Mouse (Mus musculus) heart, adult 2 months (tissue): ENCODE measurements around the gene Cerk. TPM values are rescaled to one million over a fixed set of nuclear protein-coding genes. Genes with fewer than 3 reads are reported as not detected.
"Not testable (repeated sequence)": the region's sequence is repeated elsewhere in the genome, so short reads cannot be mapped to it uniquely, and the experiment has no call there.

ENCODE experiments used
- DNase-seq, 2 experiments: peaks; one replicate each; pipeline ENCODE4 v3.0.0; 2021
- H3K27ac ChIP-seq: fragments of 200-600 bp; 2 replicates; pipeline ENCODE4 v1.8.1; 2022
- H3K27me3 ChIP-seq: fragments of 200-500 bp; 2 replicates; pipeline ENCODE4 v1.6.1; 2012; ENCODE audit warnings: mild to moderate bottlenecking, low read length, inconsistent platforms, mixed read lengths; ENCODE audit not compliant: control insufficient read depth, insufficient read depth
- H3K36me3 ChIP-seq: fragments of 200-500 bp; 2 replicates; pipeline ENCODE4 v1.6.1; 2012; ENCODE audit warnings: low read length, inconsistent platforms; ENCODE audit not compliant: control insufficient read depth, insufficient read depth
- H3K4me1 ChIP-seq: fragments of 200-500 bp; 2 replicates; pipeline ENCODE4 v1.6.1; 2011; ENCODE audit warnings: low read length; ENCODE audit not compliant: control insufficient read depth, insufficient read depth
- H3K4me3 ChIP-seq: fragments of 200-600 bp; 2 replicates; pipeline ENCODE4 v1.8.1; 2022
- H3K79me2 ChIP-seq: fragments of 200-500 bp; replicated peaks from 2 replicates; pipeline ENCODE4 v1.6.1; 2012; ENCODE audit warnings: mild to moderate bottlenecking, inconsistent platforms, low read length, moderate library complexity, mixed read lengths; ENCODE audit not compliant: control insufficient read depth, insufficient read depth
- H3K9ac ChIP-seq: fragments of 200-500 bp; 2 replicates; pipeline ENCODE4 v1.6.1; 2012; ENCODE audit warnings: low read depth, mild to moderate bottlenecking, control low read depth, inconsistent platforms, low read length, mixed read lengths
- CTCF ChIP-seq: fragments of 200-600 bp; IDR thresholded peaks from 2 replicates; pipeline ENCODE4 v1.8.1; 2022; ENCODE audit warnings: antibody characterized with exemption, mild to moderate bottlenecking, moderate library complexity
- EP300 ChIP-seq: fragments of 200-500 bp; IDR thresholded peaks from 2 replicates; pipeline ENCODE4 v1.6.1; 2011; ENCODE audit warnings: low read depth, low read length, control low read depth; ENCODE audit not compliant: insufficient read depth
- POLR2A ChIP-seq: fragments of 200-500 bp; IDR thresholded peaks from 2 replicates; pipeline ENCODE4 v1.6.1; 2011; ENCODE audit warnings: mild to moderate bottlenecking, low read depth, low read length, control low read depth; ENCODE audit not compliant: insufficient read depth
- WGBS: fragments of 180-500 bp; shearing (Covaris S2); methylation state at CpG from one replicate; pipeline ENCODE4 v1.1.7; 2018; 5-methylcytosine and 5-hydroxymethylcytosine counted together
- intact Hi-C: fragments of 180-260 bp; cut with DNase I; formaldehyde crosslinking; loops from one replicate; pipeline ENCODE4 v1.15.1; 2025
- polyA plus RNA-seq: library from polyadenylated mRNA; depleted of rRNA; stranded (reverse); fragments of >200 nt; gene quantifications from 2 replicates; pipeline ENCODE4 v1.2.3, GENCODE M21; 2012
- total RNA-seq, 2 experiments: library from RNA; stranded (reverse); gene quantifications; 2 replicates each; pipeline ENCODE4 v1.2.3; 2021

Gene Cerk
- total and polyA plus RNA-seq, 3 experiments: 26.0 to 33.5 (median 30.4) TPM

DNA sequence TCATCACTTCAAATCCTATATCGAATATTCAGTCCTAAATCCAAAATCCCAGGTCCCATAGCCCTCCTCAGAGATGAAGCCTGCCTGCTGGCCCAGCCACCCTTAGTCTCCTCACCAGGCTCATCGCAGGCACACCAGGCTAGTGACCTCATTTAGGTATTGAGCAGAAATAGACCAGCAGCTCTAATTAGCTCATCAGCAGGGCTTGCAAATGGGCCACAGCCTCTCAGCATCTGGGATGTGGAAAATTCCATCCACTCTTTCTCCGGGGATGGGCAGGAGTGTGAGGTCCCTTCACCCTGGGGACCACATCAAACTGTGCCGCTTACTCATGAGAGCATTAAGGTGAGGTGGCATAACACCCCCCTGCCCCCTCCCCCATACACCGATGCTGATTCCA lies 13.1 kb upstream of the Cerk start:
- Histone ChIP-seq H3K79me2 (no peaks in the 10 kb centered on the region), H3K4me1 (peaks cover 13% of the 10 kb centered on the region), H3K27me3 (no peaks in the 10 kb centered on the region), H3K9ac (no peak overlapping the region), H3K36me3 (no peaks in the 10 kb centered on the region), H3K4me3 (no peak overlapping the region), H3K27ac (no peak overlapping the region)
- 67% methylated on average over 5 of the region's 5 CpGs for WGBS
- intact Hi-C loops: no loop called here
- DNase-seq: no peak
- TF ChIP-seq EP300 (no peak), POLR2A (no peak), CTCF (no peak)

DNA sequence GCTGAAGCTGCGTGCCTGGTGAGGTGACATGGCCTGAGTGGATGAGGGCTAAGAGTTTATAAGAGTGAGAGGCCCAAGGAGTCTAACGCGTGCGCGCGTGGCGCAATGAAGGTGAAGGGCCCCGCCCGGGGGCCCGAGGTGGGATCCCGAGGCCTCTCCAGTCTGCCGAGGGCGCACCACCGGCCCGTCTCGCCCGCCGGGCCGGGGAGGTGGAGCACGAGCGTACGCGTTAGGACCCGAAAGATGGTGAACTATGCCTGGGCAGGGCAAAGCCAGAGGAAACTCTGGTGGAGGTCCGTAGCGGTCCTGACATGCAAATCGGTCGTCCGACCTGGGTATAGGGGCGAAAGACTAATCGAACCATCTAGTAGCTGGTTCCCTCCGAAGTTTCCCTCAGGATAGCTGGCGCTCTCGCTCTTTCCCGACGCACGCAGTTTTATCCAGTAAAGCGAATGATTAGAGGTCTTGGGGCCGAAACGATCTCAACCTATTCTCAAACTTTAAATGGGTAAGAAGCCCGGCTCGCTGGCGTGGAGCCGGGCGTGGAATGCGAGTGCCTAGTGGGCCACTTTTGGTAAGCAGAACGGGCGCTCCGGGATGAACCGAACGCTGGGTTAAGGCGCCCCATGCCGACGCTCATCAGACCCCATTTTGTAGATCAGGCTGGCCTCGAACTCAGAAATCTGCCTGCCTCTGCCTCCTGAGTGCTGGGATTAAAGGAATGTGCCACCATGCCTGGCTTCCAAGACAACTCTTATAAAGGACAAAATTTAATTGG lies 8.9 kb upstream of the Cerk start:
- intact Hi-C loops: not testable (repeated sequence)

DNA sequence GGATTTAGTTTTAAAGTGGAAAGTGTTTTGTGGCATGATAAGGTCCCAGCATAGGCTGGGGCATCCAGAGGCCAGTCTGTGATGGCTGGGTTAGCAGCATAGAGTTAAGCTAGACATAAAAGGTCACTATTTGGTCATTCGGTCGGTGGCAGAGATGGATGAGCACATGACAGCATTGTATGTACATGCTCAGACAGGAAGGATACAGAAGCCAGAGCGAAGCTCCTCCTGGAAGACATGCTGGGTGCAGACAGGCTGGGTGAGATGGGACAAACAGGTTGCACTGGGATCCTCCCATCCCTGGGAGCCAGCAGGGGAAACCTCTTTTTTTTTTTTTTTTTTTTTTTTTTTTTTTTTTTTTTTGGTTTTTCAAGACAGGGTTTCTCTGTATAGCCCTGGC lies 6.0 kb upstream of the Cerk start:
- Histone ChIP-seq H3K36me3 (no peaks in the 10 kb centered on the region), H3K27ac (no peak overlapping the region), H3K9ac (no peak overlapping the region), H3K4me3 (no peak overlapping the region), H3K27me3 (no peaks in the 10 kb centered on the region), H3K4me1 (peaks cover 15% of the 10 kb centered on the region), H3K79me2 (no peaks in the 10 kb centered on the region)
- WGBS: 39% methylated on average over 3 of the region's 3 CpGs
- TF ChIP-seq EP300 (no peak), CTCF (no peak), POLR2A (no peak)
- no peak for DNase-seq
- intact Hi-C loops: no loop called here

More for the DNA sequence above, 8.9 kb upstream of the Cerk start:
- not testable (repeated sequence) for H3K27me3 ChIP-seq, H3K4me1 ChIP-seq, H3K4me3 ChIP-seq, H3K36me3 ChIP-seq, H3K79me2 ChIP-seq, DNase-seq, H3K9ac ChIP-seq, H3K27ac ChIP-seq
- 70% methylated on average over 55 of the region's 55 CpGs for WGBS

DNA sequence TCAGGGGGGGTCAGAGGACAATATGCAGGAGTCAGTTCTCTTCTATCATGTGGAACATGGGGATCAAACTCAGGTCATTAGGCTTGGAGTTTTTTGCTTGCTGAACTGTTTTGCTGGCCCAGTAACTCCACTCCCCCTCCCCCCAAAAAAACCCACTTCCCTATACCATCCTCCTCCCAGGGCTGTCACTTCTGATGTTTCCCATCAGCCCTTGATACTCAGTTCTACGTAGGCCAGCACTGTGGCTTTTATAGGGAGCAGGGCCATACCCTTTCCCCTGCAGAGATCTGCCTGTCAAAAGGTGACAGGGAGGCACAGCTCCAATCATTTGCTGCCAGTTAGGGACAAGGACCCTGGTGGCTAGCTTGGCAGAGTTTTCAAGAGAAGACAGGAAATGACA lies 5.6 kb upstream of the Cerk start:
- intact Hi-C loops: no loop called here
- Histone ChIP-seq H3K9ac (no peak overlapping the region), H3K27ac (no peak overlapping the region), H3K27me3 (no peaks in the 10 kb centered on the region), H3K79me2 (no peaks in the 10 kb centered on the region), H3K4me3 (no peak overlapping the region), H3K36me3 (no peaks in the 10 kb centered on the region), H3K4me1 (peaks cover 20% of the 10 kb centered on the region)
- no peak for TF ChIP-seq CTCF
- TF ChIP-seq EP300: no peak
- no peak for TF ChIP-seq POLR2A
- no peak for DNase-seq
- WGBS: 70% methylated on average over 1 of the region's 1 CpGs

DNA sequence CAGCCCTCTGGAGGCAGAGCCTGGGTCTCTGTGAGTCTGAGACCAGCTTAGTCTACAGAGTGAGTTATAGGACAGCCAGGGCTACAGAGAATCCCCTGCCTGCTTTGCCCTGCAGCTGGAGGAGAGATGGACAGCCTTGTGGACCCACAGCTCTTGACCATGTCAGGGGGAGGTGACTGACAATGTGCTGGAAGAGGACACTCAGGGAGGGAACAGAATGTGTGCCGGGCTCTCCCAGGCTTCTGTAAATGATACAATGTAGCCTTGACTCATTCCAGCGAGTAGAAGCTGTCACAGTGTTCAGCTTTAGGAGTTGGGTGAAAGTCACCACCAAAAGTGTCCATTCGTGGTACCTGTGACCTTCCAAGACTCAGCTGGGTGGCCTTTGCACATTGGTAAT lies 4.4 kb upstream of the Cerk start:
- 89% methylated on average over 3 of the region's 3 CpGs for WGBS
- intact Hi-C loops: no loop called here

DNA sequence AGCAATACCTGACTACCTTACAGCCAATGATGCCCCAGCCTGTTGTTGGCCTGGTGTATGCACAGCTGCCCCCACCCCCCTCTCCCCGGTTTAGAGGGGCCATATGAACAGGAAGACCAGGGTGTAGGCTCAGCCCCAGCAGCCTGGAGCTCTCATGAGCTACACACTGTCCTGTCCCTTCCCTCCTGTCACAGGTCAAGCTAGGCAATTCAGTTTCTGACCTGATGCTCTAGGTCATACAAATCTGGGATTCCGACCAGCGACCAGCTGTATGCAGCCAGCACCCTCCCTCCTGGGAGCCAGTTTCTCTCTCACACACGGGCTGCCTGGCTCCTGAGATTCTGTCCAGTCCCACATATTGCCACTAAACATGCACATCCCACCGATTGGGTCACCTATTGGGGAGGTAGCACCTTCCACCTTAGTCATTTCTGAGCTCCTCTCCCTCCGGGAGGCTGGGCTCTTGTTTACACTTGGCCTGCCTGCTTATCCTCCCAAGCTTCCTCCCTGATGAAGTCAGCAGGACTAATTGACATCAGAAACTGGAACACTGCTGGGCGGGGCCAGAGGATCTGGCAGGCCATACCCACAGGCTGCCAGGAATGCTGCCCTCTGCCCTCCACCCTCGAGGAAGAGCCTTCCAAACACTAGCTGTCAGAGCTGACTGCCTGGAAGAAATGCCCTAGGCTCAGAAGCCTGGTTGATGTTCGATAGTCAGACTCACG lies 3.0 kb upstream of the Cerk start:
- Histone ChIP-seq H3K4me1 (peaks cover 27% of the 10 kb centered on the region), H3K4me3 (no peak overlapping the region; the same call in 1 of the 2 replicates), H3K79me2 (no peaks in the 10 kb centered on the region), H3K36me3 (no peaks in the 10 kb centered on the region), H3K27ac (peak overlapping the region; percentile 94), H3K9ac (peak overlapping the region; percentile 44), H3K27me3 (no peaks in the 10 kb centered on the region)
- intact Hi-C loops: loop anchor here (2.0 kb wide), 2 partner anchors 18 to 40 kb away; no protein-coding TSS in a partner anchor
- TF ChIP-seq EP300 (peak; percentile 63), CTCF (0 out of 2 replicates have a peak, but pooled peaks have one; percentile 11), POLR2A (peak; percentile 66)
- peak; percentile 88 to 92 for DNase-seq
- WGBS: 11% methylated on average over 10 of the region's 10 CpGs

More for the DNA sequence above, 4.4 kb upstream of the Cerk start:
- TF ChIP-seq EP300 (no peak), CTCF (no peak)
- H3K79me2 ChIP-seq: no peaks in the 10 kb centered on the region
- no peak overlapping the region; the same call in 1 of the 2 replicates for H3K27ac ChIP-seq
- no peak overlapping the region for H3K4me3 ChIP-seq
- DNase-seq: no peak
- H3K36me3 ChIP-seq: no peaks in the 10 kb centered on the region
- H3K4me1 ChIP-seq: peaks cover 23% of the 10 kb centered on the region
- no peak overlapping the region for H3K9ac ChIP-seq
- no peaks in the 10 kb centered on the region for H3K27me3 ChIP-seq
